Mouse (Mus musculus): Measurements from ENCODE around the gene Det1. TPM values are rescaled to one million over a fixed set of nuclear protein-coding genes. Genes with fewer than 3 reads are reported as not detected.
A peak's percentile ranks its signal among the peaks of the same experiment; 100 is the strongest.

Gene Det1
- polyA plus RNA-seq, 1 experiment, result 14.5 TPM

DNA sequence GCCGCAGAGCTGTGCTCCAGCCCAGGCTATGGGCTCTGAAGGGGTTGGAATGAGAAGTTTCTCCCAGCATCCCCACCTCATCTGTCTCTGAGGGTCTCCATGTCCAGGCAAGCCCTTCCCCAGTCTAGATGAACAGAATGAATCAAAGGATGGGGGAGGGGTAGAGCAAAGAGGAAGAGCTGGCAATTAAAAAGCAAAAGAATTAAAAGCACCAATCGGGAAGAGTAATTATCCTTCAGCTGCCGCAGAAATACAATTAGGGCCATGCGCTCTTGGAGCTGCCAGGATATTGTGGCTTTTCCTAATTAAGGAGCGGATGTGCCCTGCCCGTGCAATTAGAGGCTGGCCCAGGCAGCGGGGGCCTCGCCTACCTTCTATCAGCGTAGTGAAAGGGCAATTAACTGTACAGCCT is 40.4 kb upstream of the Det1 start:
- Histone ChIP-seq H3K9ac (ENCODE audit: low read depth, poor library complexity, severe bottlenecking) (no peak overlapping the region), H3K27me3 (ENCODE audit: control insufficient read depth, insufficient read depth, low read length, poor library complexity, severe bottlenecking) (no peaks in the 10 kb centered on the region), H3K36me3 (ENCODE audit: control insufficient read depth, insufficient read depth, low read length, poor library complexity, severe bottlenecking) (no peaks in the 10 kb centered on the region), H3K9me3 (replicated peaks; ENCODE audit: control insufficient read depth, insufficient read depth, low read length, poor library complexity, severe bottlenecking) (no peaks in the 10 kb centered on the region), H3K4me3 (ENCODE audit: low read depth, low read length) (no peak overlapping the region), H3K27ac (ENCODE audit: insufficient read depth, low read length) (no peak overlapping the region), H3K4me1 (ENCODE audit: control insufficient read depth, insufficient read depth, low read length) (no peaks in the 10 kb centered on the region)
- TF ChIP-seq CTCF (IDR thresholded peaks at IDR 0.05; ENCODE audit: low read depth, low read length), result no peak
- no peak for TF ChIP-seq POLR2A (IDR thresholded peaks at IDR 0.05; ENCODE audit: insufficient read depth, low read length)
- no peak for TF ChIP-seq EP300 (IDR thresholded peaks at IDR 0.05; ENCODE audit: insufficient read depth, low read depth, low read length)

DNA sequence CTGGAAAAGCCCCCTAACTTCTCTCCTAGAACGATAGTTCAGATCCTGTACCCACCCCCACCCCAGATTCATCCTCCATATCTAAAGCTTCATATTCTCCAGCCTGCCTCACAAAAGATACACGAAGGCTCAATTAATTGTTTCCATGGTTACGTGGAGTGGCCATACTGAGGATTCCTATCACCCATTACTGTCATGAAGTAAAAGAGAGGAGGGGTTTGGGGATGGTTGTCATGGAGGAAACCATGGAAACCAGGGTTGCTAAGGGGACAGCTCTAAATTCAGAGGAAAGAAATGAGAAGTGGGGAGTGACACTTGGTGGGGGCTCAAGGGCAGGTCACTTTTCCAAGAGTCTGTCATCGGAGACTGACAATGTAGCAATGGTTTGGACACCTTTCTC is 39.4 kb upstream of the Det1 start:
- H3K4me1 ChIP-seq (ENCODE audit: control insufficient read depth, insufficient read depth, low read length), result no peaks in the 10 kb centered on the region
- no peak overlapping the region for H3K4me3 ChIP-seq (ENCODE audit: low read depth, low read length)
- H3K9me3 ChIP-seq (replicated peaks; ENCODE audit: control insufficient read depth, insufficient read depth, low read length, poor library complexity, severe bottlenecking), result no peaks in the 10 kb centered on the region
- H3K27me3 ChIP-seq (ENCODE audit: control insufficient read depth, insufficient read depth, low read length, poor library complexity, severe bottlenecking), result no peaks in the 10 kb centered on the region
- no peaks in the 10 kb centered on the region for H3K36me3 ChIP-seq (ENCODE audit: control insufficient read depth, insufficient read depth, low read length, poor library complexity, severe bottlenecking)
- no peak for TF ChIP-seq CTCF (IDR thresholded peaks at IDR 0.05; ENCODE audit: low read depth, low read length)
- TF ChIP-seq POLR2A (IDR thresholded peaks at IDR 0.05; ENCODE audit: insufficient read depth, low read length), result no peak
- no peak for TF ChIP-seq EP300 (IDR thresholded peaks at IDR 0.05; ENCODE audit: insufficient read depth, low read depth, low read length)
- H3K27ac ChIP-seq (ENCODE audit: insufficient read depth, low read length), result no peak overlapping the region
- no peak overlapping the region for H3K9ac ChIP-seq (ENCODE audit: low read depth, poor library complexity, severe bottlenecking)

DNA sequence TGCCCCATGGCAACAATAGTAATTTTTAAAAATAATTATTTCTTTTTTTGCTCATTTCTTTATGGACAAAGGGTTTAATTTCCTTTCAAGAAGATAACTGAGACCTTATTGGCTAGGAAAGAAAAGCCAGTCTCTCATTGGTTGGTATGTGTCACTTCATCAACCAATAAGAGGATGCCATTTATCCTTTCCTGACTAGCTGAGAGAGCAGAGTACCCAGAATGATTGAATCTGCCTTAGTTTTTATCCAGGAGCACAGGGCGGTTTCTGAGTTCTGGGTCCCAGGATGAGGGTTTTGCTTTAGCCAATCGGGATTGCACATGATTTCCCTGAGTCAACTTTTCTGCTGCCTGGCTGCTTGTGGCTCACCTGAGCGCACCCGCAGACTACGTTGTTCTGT is 38.3 kb upstream of the Det1 start:
- Histone ChIP-seq H3K27ac (ENCODE audit: insufficient read depth, low read length) (no peak overlapping the region), H3K9ac (ENCODE audit: low read depth, poor library complexity, severe bottlenecking) (peak overlapping the region; percentile 28), H3K4me1 (ENCODE audit: control insufficient read depth, insufficient read depth, low read length) (no peaks in the 10 kb centered on the region), H3K9me3 (replicated peaks; ENCODE audit: control insufficient read depth, insufficient read depth, low read length, poor library complexity, severe bottlenecking) (no peaks in the 10 kb centered on the region), H3K4me3 (ENCODE audit: low read depth, low read length) (peak overlapping the region; percentile 43), H3K36me3 (ENCODE audit: control insufficient read depth, insufficient read depth, low read length, poor library complexity, severe bottlenecking) (no peaks in the 10 kb centered on the region), H3K27me3 (ENCODE audit: control insufficient read depth, insufficient read depth, low read length, poor library complexity, severe bottlenecking) (no peaks in the 10 kb centered on the region)
- no peak for TF ChIP-seq EP300 (IDR thresholded peaks at IDR 0.05; ENCODE audit: insufficient read depth, low read depth, low read length)
- no peak for TF ChIP-seq CTCF (IDR thresholded peaks at IDR 0.05; ENCODE audit: low read depth, low read length)
- TF ChIP-seq POLR2A (IDR thresholded peaks at IDR 0.05; ENCODE audit: insufficient read depth, low read length), result no peak

DNA sequence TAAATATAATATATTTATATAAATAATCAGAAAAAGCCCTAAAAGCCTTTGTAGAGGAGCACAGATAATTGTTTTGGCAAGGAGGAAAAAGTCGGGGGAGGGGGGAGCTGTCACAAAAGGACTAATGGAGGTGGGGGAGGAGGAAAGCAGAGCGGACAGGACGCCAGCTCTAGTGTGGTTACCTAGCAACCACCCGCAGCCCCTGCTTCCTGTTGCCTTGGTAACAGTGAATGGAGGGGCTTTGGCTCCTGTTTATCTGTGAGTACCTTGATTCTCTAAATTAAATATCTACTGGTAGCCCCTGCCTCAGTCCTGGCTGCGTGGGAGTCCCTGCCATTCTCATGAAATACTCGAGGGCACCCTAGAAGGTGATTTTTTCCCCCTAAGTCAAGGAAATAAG is 37.1 kb upstream of the Det1 start:
- H3K9me3 ChIP-seq (replicated peaks; ENCODE audit: control insufficient read depth, insufficient read depth, low read length, poor library complexity, severe bottlenecking), result no peaks in the 10 kb centered on the region
- TF ChIP-seq CTCF (IDR thresholded peaks at IDR 0.05; ENCODE audit: low read depth, low read length) (no peak), EP300 (IDR thresholded peaks at IDR 0.05; ENCODE audit: insufficient read depth, low read depth, low read length) (no peak), POLR2A (IDR thresholded peaks at IDR 0.05; ENCODE audit: insufficient read depth, low read length) (no peak)
- H3K4me1 ChIP-seq (ENCODE audit: control insufficient read depth, insufficient read depth, low read length), result no peaks in the 10 kb centered on the region
- no peak overlapping the region for H3K4me3 ChIP-seq (ENCODE audit: low read depth, low read length)
- no peak overlapping the region for H3K27ac ChIP-seq (ENCODE audit: insufficient read depth, low read length)
- H3K36me3 ChIP-seq (ENCODE audit: control insufficient read depth, insufficient read depth, low read length, poor library complexity, severe bottlenecking), result no peaks in the 10 kb centered on the region
- H3K27me3 ChIP-seq (ENCODE audit: control insufficient read depth, insufficient read depth, low read length, poor library complexity, severe bottlenecking), result no peaks in the 10 kb centered on the region
- H3K9ac ChIP-seq (ENCODE audit: low read depth, poor library complexity, severe bottlenecking), result no peak overlapping the region

DNA sequence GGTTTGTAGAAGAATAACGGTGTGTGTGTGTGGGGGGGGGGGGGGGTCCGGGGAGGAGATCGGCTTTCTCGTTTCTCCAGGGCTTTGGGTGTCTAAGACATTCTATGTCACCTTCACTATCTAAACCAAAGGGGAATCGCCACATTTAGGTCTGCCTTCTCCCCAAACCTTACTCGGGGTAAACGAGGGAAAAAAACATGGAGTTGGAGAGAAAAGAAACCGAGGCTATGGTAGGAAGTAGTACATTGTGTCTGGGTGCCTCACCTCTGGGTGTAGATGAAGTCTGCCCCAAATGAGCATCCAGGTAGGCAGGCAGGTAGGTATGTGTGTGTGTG is 36.6 kb upstream of the Det1 start:
- no peaks in the 10 kb centered on the region for H3K36me3 ChIP-seq (ENCODE audit: control insufficient read depth, insufficient read depth, low read length, poor library complexity, severe bottlenecking)
- H3K27me3 ChIP-seq (ENCODE audit: control insufficient read depth, insufficient read depth, low read length, poor library complexity, severe bottlenecking), result no peaks in the 10 kb centered on the region
- no peaks in the 10 kb centered on the region for H3K9me3 ChIP-seq (replicated peaks; ENCODE audit: control insufficient read depth, insufficient read depth, low read length, poor library complexity, severe bottlenecking)
- H3K4me1 ChIP-seq (ENCODE audit: control insufficient read depth, insufficient read depth, low read length), result no peaks in the 10 kb centered on the region
- no peak overlapping the region for H3K27ac ChIP-seq (ENCODE audit: insufficient read depth, low read length)
- TF ChIP-seq CTCF (IDR thresholded peaks at IDR 0.05; ENCODE audit: low read depth, low read length), result no peak
- no peak for TF ChIP-seq POLR2A (IDR thresholded peaks at IDR 0.05; ENCODE audit: insufficient read depth, low read length)
- TF ChIP-seq EP300 (IDR thresholded peaks at IDR 0.05; ENCODE audit: insufficient read depth, low read depth, low read length), result no peak
- no peak overlapping the region for H3K9ac ChIP-seq (ENCODE audit: low read depth, poor library complexity, severe bottlenecking)
- no peak overlapping the region for H3K4me3 ChIP-seq (ENCODE audit: low read depth, low read length)

DNA sequence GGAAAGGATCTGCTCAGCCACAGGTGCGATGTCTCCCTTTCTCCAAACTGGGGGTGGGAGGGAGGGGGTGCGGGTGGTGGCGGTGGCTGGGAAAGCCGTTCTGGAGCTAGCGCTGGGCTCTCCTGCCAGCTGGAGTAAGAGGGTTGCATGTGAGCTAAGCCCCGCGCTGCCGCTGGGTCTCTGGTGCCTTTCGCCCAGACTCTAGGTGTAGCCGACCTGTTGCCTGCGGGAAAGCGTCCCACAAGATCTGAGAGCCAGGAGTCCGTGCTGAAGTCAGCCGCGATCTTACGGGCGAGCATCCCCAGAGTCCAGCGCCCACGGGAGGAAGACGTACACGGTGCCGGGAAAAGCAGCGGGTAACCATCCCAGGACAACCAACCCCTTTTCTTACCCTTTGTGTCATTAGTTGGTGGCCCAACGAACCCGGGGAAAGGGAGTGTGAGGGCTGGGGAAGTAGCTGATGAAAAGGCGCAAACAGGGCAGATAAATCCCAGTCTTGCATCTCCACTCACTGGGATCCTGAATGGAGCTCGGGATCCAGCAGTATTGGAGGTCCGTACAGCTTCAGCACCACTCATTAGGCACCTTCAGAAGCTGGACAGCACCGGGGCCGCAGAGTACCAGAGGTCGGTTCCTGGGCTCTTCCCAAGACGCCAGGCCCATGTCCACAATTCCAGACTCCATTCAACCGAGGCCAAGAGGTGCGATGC is 36.1 kb upstream of the Det1 start:
- Histone ChIP-seq H3K36me3 (ENCODE audit: control insufficient read depth, insufficient read depth, low read length, poor library complexity, severe bottlenecking) (no peaks in the 10 kb centered on the region), H3K27me3 (ENCODE audit: control insufficient read depth, insufficient read depth, low read length, poor library complexity, severe bottlenecking) (no peaks in the 10 kb centered on the region), H3K9ac (ENCODE audit: low read depth, poor library complexity, severe bottlenecking) (no peak overlapping the region), H3K27ac (ENCODE audit: insufficient read depth, low read length) (no peak overlapping the region), H3K4me1 (ENCODE audit: control insufficient read depth, insufficient read depth, low read length) (no peaks in the 10 kb centered on the region), H3K4me3 (ENCODE audit: low read depth, low read length) (0 out of 2 replicates have a peak overlapping the region, but pooled peaks have one; percentile 0), H3K9me3 (replicated peaks; ENCODE audit: control insufficient read depth, insufficient read depth, low read length, poor library complexity, severe bottlenecking) (no peaks in the 10 kb centered on the region)
- TF ChIP-seq EP300 (IDR thresholded peaks at IDR 0.05; ENCODE audit: insufficient read depth, low read depth, low read length) (no peak), CTCF (IDR thresholded peaks at IDR 0.05; ENCODE audit: low read depth, low read length) (no peak), POLR2A (IDR thresholded peaks at IDR 0.05; ENCODE audit: insufficient read depth, low read length) (no peak)
